Mouse (Mus musculus): ENCODE measurements around the gene Gm42674. TPM values are rescaled to one million over a fixed set of nuclear protein-coding genes. Genes with fewer than 3 reads are reported as not detected.

The Gm42674 gene
- polyA plus RNA-seq, 1 experiment from 2014 or later = not detected

DNA sequence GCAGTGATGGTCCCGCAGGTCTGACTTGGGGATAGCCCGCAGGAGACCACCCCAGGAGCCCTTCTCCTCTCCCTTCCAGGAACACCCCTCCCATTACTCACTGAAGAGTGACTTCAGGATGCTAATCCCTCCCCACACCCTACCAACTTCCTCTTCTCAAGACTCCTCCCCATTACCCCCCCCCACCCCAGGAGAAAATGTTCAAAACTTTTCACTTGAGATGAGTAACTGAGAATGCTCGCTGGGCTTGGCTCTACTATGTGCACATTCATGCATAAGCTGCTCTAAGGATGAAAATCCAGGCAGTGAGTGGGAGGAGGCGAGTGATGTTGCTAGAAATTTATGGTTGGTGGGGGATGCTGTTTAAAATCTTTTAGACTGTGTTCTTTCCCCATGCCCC is 10.4 kb downstream of the Gm42674 start:
- H3K36me3 ChIP-seq = no peaks in the 10 kb centered on the region
- peaks cover 11% of the 10 kb centered on the region; the same call in 1 of the 2 replicates for H3K27me3 ChIP-seq
- H3K9ac ChIP-seq = no peak overlapping the region
- ATAC-seq (ENCODE audit: low read depth) (no peak), DNase-seq (no peak)
- WGBS (ENCODE audit: insufficient replicate concordance) = 30% methylated on average over 4 of the region's 4 CpGs
- H3K4me3 ChIP-seq (replicated peaks) = no peak overlapping the region
- no peak overlapping the region for H3K4me2 ChIP-seq
- H3K27ac ChIP-seq = no peak overlapping the region
- H3K9me3 ChIP-seq (replicated peaks) = no peaks in the 10 kb centered on the region
- peaks cover 8% of the 10 kb centered on the region for H3K4me1 ChIP-seq (replicated peaks)

- peak within 1 kb of the TSS; percentile 25 for H3K4me3 ChIP-seq (replicated peaks)
- H3K4me2 ChIP-seq = peak within 1 kb of the TSS; percentile 52
- ATAC-seq (ENCODE audit: low read depth) (peak; percentile 50; the same call in 1 of the 2 replicates), DNase-seq (no peak)
- H3K36me3 ChIP-seq = no peaks in the 10 kb centered on the region
- H3K27ac ChIP-seq = no peak within 1 kb of the TSS
- H3K4me1 ChIP-seq (replicated peaks) = peaks cover 8% of the 10 kb centered on the region
- 1% methylated on average over 23 of the region's 23 CpGs for WGBS (ENCODE audit: insufficient replicate concordance)
- H3K27me3 ChIP-seq = peaks cover 11% of the 10 kb centered on the region; the same call in 1 of the 2 replicates
- no peaks in the 10 kb centered on the region for H3K9me3 ChIP-seq (replicated peaks)
- no peak within 1 kb of the TSS for H3K9ac ChIP-seq
These were observed 11.1 kb downstream of the Gm42674 start, which contains the start of gene S100a6 for GRCm38 (mm10) chr3:90612728-90613291. S100a6 (plus strand) TSS chr3:90612882.

DNA sequence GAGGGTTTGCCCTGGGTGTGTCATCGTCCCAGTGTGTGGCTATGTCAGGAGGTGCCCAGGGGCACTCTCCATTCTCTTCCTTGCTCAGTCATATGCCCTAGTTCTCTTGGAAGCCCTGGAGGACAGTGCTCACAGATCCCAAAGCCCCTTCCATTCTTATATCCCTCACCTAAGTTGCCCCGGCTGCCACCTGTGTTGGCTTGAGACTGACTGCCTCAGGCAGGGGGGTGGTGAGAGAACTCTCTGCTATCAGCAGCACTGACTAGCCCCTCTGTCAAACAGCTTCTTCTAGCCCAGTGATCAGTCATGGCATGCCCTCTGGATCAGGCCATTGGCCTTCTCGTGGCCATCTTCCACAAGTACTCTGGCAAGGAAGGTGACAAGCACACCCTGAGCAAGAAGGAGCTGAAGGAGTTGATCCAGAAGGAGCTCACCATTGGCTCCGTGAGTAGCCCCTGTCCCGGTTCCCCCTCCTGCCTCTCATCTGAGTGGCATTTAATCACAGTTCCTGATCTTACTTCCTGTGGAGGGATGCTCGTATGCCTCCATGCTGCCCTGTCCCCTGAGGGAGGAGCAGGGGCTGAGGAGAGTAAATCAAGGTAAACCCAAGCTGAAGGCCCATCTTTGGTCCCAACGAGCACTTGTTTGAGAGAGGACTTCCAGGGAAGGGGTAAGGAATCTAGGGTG is 11.9 kb downstream of the Gm42674 start:
- H3K9ac ChIP-seq = no peak overlapping the region
- DNase-seq = no peak
- no peaks in the 10 kb centered on the region for H3K9me3 ChIP-seq (replicated peaks)
- peaks cover 11% of the 10 kb centered on the region; the same call in 1 of the 2 replicates for H3K27me3 ChIP-seq
- WGBS (ENCODE audit: insufficient replicate concordance) = 35% methylated on average over 7 of the region's 7 CpGs
- H3K4me2 ChIP-seq = peak overlapping the region; percentile 52; the same call in 1 of the 2 replicates
- no peak overlapping the region for H3K27ac ChIP-seq
- ATAC-seq (ENCODE audit: low read depth) = no peak
- peak overlapping the region; percentile 25; the same call in 1 of the 2 replicates for H3K4me3 ChIP-seq (replicated peaks)
- H3K4me1 ChIP-seq (replicated peaks) = peaks cover 8% of the 10 kb centered on the region
- no peaks in the 10 kb centered on the region for H3K36me3 ChIP-seq

GRCm38 (mm10) chr3:90614148-90614530 is 12.4 kb downstream of the Gm42674 start:
- Histone ChIP-seq H3K4me3 (replicated peaks) (no peak overlapping the region), H3K9me3 (replicated peaks) (no peaks in the 10 kb centered on the region), H3K27ac (no peak overlapping the region), H3K4me1 (replicated peaks) (peaks cover 8% of the 10 kb centered on the region), H3K9ac (no peak overlapping the region), H3K4me2 (no peak overlapping the region), H3K27me3 (peaks cover 11% of the 10 kb centered on the region; the same call in 1 of the 2 replicates), H3K36me3 (no peaks in the 10 kb centered on the region)
- DNase-seq = no peak
- ATAC-seq (ENCODE audit: low read depth) = no peak
- WGBS (ENCODE audit: insufficient replicate concordance) = 65% methylated on average over 6 of the region's 6 CpGs

- Histone ChIP-seq H3K4me1 (replicated peaks) (peaks cover 8% of the 10 kb centered on the region), H3K9me3 (replicated peaks) (no peaks in the 10 kb centered on the region), H3K4me3 (replicated peaks) (no peak overlapping the region), H3K27ac (no peak overlapping the region), H3K4me2 (no peak overlapping the region), H3K27me3 (peaks cover 11% of the 10 kb centered on the region; the same call in 1 of the 2 replicates), H3K36me3 (no peaks in the 10 kb centered on the region), H3K9ac (no peak overlapping the region)
- ATAC-seq (ENCODE audit: low read depth) = no peak
- DNase-seq = no peak
- WGBS (ENCODE audit: insufficient replicate concordance) = 59% methylated on average over 11 of the region's 11 CpGs
These were observed 13.0 kb downstream of the Gm42674 start for GRCm38 (mm10) chr3:90614611-90615251.

- DNase-seq (peak; percentile 13), ATAC-seq (ENCODE audit: low read depth) (no peak)
- no peak overlapping the region for H3K4me2 ChIP-seq
- H3K36me3 ChIP-seq = no peaks in the 10 kb centered on the region
- WGBS (ENCODE audit: insufficient replicate concordance) = 7% methylated on average over 7 of the region's 7 CpGs
- no peak overlapping the region for H3K27ac ChIP-seq
- peaks cover 11% of the 10 kb centered on the region; the same call in 1 of the 2 replicates for H3K27me3 ChIP-seq
- H3K9me3 ChIP-seq (replicated peaks) = no peaks in the 10 kb centered on the region
- H3K4me3 ChIP-seq (replicated peaks) = no peak overlapping the region
- H3K4me1 ChIP-seq (replicated peaks) = peaks cover 8% of the 10 kb centered on the region
- H3K9ac ChIP-seq = no peak overlapping the region
These were observed 13.7 kb downstream of the Gm42674 start for GRCm38 (mm10) chr3:90615415-90615814.

- peaks cover 8% of the 10 kb centered on the region for H3K4me1 ChIP-seq (replicated peaks)
- ATAC-seq (ENCODE audit: low read depth) = no peak
- peaks cover 11% of the 10 kb centered on the region; the same call in 1 of the 2 replicates for H3K27me3 ChIP-seq
- H3K9me3 ChIP-seq (replicated peaks) = no peaks in the 10 kb centered on the region
- H3K27ac ChIP-seq = no peak overlapping the region
- no peak for DNase-seq
- no peaks in the 10 kb centered on the region for H3K36me3 ChIP-seq
- no peak overlapping the region for H3K4me3 ChIP-seq (replicated peaks)
- H3K9ac ChIP-seq = no peak overlapping the region
- WGBS (ENCODE audit: insufficient replicate concordance) = 72% methylated on average over 1 of the region's 1 CpGs
- H3K4me2 ChIP-seq = no peak overlapping the region
These were observed 14.2 kb downstream of the Gm42674 start for GRCm38 (mm10) chr3:90615911-90616310.

DNA sequence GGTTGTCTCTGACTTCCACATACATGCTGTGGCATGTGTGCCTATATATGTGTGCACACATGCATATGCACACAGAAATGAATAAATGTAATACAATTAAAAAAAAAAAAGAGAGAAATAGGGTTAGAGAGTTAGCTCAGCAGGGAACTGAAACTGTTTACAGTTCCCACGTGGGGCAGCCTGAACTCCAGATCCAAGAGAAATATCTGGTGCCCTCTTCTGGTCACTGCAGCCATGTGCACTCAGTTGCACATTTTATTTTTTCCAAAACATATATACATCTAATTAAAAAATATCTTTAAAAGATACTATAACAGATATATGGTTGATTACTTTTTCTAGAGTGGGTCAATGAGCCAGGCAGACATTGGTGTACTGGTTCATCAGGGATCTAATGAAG is 15.9 kb downstream of the Gm42674 start:
- Histone ChIP-seq H3K9me3 (replicated peaks) (no peaks in the 10 kb centered on the region), H3K36me3 (no peaks in the 10 kb centered on the region), H3K27me3 (peaks cover 11% of the 10 kb centered on the region; the same call in 1 of the 2 replicates), H3K4me3 (replicated peaks) (no peak overlapping the region), H3K4me2 (no peak overlapping the region), H3K9ac (no peak overlapping the region), H3K27ac (no peak overlapping the region), H3K4me1 (replicated peaks) (peaks cover 8% of the 10 kb centered on the region)
- 6% methylated on average over 1 of the region's 1 CpGs for WGBS (ENCODE audit: insufficient replicate concordance)
- DNase-seq (no peak), ATAC-seq (ENCODE audit: low read depth) (no peak)

DNA sequence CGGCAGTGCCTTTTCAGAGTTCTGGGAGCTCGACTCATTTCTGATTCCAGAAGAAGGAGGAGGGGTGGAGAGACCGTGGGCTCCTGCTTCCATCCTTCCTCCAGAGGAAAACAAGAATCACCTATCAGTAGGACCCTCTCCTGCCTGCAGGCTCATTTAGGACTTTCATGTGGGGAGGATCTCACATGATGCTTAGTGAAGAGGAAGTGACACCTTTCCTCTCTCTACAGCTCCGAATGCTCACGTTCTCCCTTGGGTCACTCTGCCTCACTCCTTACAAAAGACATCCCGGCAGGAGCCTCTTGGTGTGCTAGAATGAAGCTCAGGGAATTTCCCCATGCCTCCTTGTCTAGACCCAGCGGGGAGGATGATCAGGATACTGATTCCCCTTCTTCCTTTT is 19.8 kb downstream of the Gm42674 start:
- Histone ChIP-seq H3K27ac (no peak overlapping the region), H3K27me3 (no peaks in the 10 kb centered on the region), H3K4me2 (no peak overlapping the region), H3K9ac (no peak overlapping the region), H3K9me3 (replicated peaks) (no peaks in the 10 kb centered on the region), H3K4me3 (replicated peaks) (no peak overlapping the region), H3K36me3 (no peaks in the 10 kb centered on the region), H3K4me1 (replicated peaks) (no peaks in the 10 kb centered on the region)
- WGBS (ENCODE audit: insufficient replicate concordance) = 32% methylated on average over 7 of the region's 7 CpGs
- DNase-seq (no peak), ATAC-seq (ENCODE audit: low read depth) (no peak)

DNA sequence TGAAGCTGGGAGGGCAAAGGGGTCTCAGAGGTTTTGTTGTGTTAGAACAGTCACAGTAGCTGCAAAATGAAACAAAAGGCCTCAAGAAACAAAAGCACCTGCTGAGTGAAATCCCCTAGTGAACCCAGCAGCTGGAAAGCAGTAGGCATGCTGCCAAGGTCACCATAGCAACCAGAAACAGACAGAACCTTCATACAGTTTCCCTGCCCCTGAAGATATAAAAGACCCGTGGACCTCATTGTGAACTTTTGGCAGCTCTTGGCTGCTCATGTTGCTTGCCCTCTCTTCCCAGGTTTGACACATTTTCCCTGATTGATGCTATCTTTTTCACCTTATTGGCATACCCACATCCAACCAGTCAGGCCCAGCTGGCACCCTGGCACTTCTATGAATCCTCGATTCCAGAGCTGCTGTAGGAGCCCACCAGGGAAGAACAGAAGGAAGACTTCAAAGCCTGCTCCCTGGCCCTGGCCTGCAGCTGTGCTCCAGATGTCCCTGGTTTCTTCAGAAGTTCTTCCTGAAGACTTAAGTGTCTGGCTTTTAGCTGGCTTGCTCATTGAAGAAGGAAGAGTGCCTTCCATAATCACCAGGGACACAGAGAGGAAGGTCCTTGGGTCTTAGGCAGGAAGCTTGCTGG is 21.8 kb downstream of the Gm42674 start:
- 41% methylated on average over 2 of the region's 2 CpGs for WGBS (ENCODE audit: insufficient replicate concordance)
- ATAC-seq (ENCODE audit: low read depth) (no peak), DNase-seq (no peak)
- no peaks in the 10 kb centered on the region for H3K9me3 ChIP-seq (replicated peaks)
- no peaks in the 10 kb centered on the region for H3K27me3 ChIP-seq
- no peaks in the 10 kb centered on the region for H3K36me3 ChIP-seq
- H3K4me2 ChIP-seq = no peak overlapping the region
- no peak overlapping the region for H3K27ac ChIP-seq
- no peak overlapping the region for H3K4me3 ChIP-seq (replicated peaks)
- no peaks in the 10 kb centered on the region for H3K4me1 ChIP-seq (replicated peaks)
- no peak overlapping the region for H3K9ac ChIP-seq

GRCm38 (mm10) chr3:90625496-90625895 is 23.8 kb downstream of the Gm42674 start:
- no peak for DNase-seq
- Histone ChIP-seq H3K27me3 (no peaks in the 10 kb centered on the region), H3K9me3 (replicated peaks) (no peaks in the 10 kb centered on the region), H3K4me2 (no peak overlapping the region), H3K9ac (no peak overlapping the region), H3K36me3 (no peaks in the 10 kb centered on the region), H3K4me1 (replicated peaks) (no peaks in the 10 kb centered on the region), H3K4me3 (replicated peaks) (no peak overlapping the region), H3K27ac (no peak overlapping the region)
- no peak for ATAC-seq (ENCODE audit: low read depth)
- 66% methylated on average over 5 of the region's 5 CpGs for WGBS (ENCODE audit: insufficient replicate concordance)
